Mouse (Mus musculus) E14TG2a.4 (cell line): Measurements from ENCODE around the gene Pfdn6.

ENCODE experiments used
- H3K27me3 ChIP-seq: 2 replicates; pipeline ENCODE4 v1.6.1; 2014; ENCODE audit warnings: low read length, control low read depth; ENCODE audit not compliant: insufficient read depth
- H3K36me3 ChIP-seq: 2 replicates; pipeline ENCODE4 v1.6.1; 2014; ENCODE audit warnings: low read length, control low read depth; ENCODE audit not compliant: insufficient read depth
- H3K4me1 ChIP-seq: replicated peaks from 2 replicates; pipeline ENCODE4 v1.6.1; 2014; ENCODE audit warnings: low read depth, low read length, control low read depth
- H3K4me3 ChIP-seq: replicated peaks from 2 replicates; pipeline ENCODE4 v1.5.1; 2014; ENCODE audit warnings: mild to moderate bottlenecking, low read length
- H3K9me3 ChIP-seq: 2 replicates; pipeline ENCODE4 v1.6.1; 2014; ENCODE audit warnings: low read length, control low read depth
- CTCF ChIP-seq: conservative IDR thresholded peaks from 2 replicates; pipeline ENCODE4 v1.5.1; 2014; ENCODE audit warnings: low read length
- NANOG ChIP-seq: IDR thresholded peaks from 2 replicates; pipeline ENCODE4 v1.6.1; 2014; ENCODE audit warnings: borderline replicate concordance, low read length, mixed read lengths
- POU5F1 ChIP-seq: IDR thresholded peaks from 2 replicates; pipeline ENCODE4 v1.6.1; 2014; ENCODE audit warnings: low read length, borderline replicate concordance

Gene Pfdn6

GRCm38 (mm10) chr17:33943454-33943853 lies 3.3 kb upstream of the Pfdn6 start:
- Histone ChIP-seq H3K9me3 (no peaks in the 10 kb centered on the region), H3K36me3 (peaks cover 83% of the 10 kb centered on the region), H3K4me3 (no peak overlapping the region), H3K27me3 (no peaks in the 10 kb centered on the region), H3K4me1 (peaks cover 53% of the 10 kb centered on the region)
- TF ChIP-seq NANOG: no peak
- no peak for TF ChIP-seq POU5F1
- TF ChIP-seq CTCF: no peak

DNA sequence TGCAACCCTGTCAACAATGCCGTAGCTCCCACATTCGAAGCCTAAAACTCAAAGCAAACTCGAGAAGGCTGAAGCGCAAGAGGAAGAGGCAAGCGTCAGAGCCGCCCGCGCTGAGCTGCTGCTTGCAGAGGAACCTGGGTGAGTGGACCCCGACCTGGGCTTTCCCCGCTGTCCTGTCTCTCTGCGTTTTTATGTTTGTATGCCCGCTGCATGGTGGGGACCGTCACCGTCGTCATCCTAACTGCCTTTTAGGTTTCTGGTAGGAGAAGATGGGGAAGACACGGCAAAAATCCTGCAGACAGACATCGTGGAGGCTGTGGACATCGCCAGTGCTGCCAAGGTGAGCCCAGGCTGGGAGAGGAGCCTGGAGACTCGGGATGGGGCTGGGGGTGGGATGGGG lies 1.2 kb upstream of the Pfdn6 start:
- Histone ChIP-seq H3K9me3 (no peaks in the 10 kb centered on the region), H3K27me3 (no peaks in the 10 kb centered on the region), H3K4me1 (peaks cover 56% of the 10 kb centered on the region), H3K36me3 (peaks cover 81% of the 10 kb centered on the region), H3K4me3 (peak overlapping the region; percentile 99)
- TF ChIP-seq CTCF (no peak), POU5F1 (no peak)

DNA sequence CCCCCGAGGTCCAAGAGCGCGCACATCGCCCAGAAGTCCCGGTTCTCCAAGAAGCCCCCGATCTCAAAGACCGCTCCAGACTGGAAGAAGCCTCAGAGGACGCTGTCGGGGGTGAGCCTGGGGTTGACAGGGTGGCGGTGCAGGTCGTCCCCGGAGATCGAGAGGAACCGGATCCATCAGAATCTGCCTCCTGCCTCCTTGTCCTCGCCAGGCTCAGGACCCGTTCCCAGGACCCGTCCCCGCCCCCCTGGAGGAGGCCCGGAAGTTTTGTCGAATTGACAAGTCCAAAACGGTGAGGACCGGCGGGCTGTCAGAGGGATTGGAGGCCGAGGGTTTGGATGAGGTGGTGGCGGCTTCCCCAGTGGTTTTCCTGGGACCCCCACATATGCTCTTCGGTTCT lies 838 bp upstream of the Pfdn6 start:
- H3K36me3 ChIP-seq: peaks cover 78% of the 10 kb centered on the region
- H3K4me3 ChIP-seq: peak overlapping the region; percentile 99
- no peaks in the 10 kb centered on the region for H3K9me3 ChIP-seq
- H3K4me1 ChIP-seq: peaks cover 59% of the 10 kb centered on the region
- no peaks in the 10 kb centered on the region for H3K27me3 ChIP-seq
- TF ChIP-seq CTCF (no peak), POU5F1 (no peak), NANOG (no peak)

DNA sequence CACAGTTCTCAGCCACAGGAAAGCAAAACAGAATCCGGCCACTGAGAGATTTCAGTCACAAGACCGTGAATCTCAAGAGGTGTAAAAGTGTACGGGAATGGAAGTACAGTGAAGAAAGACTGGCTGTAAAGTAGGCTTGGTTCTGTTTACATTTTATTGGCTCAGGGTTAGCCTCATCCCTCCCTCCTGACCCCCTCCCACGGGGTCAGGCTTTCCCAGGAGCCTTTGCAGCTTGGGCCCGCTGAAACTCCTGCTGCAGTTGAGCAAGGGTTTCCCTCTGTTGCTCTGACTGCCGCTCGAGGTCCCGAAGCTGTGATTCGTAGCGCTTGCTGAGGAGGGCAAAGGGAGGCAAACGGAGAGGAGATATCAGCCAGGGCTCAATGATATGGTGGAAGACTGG lies 1.4 kb downstream of the Pfdn6 start:
- Histone ChIP-seq H3K9me3 (no peaks in the 10 kb centered on the region), H3K4me1 (peaks cover 77% of the 10 kb centered on the region), H3K27me3 (no peaks in the 10 kb centered on the region), H3K36me3 (peaks cover 78% of the 10 kb centered on the region), H3K4me3 (peak overlapping the region; percentile 99)
- TF ChIP-seq POU5F1 (no peak), NANOG (no peak), CTCF (no peak)

DNA sequence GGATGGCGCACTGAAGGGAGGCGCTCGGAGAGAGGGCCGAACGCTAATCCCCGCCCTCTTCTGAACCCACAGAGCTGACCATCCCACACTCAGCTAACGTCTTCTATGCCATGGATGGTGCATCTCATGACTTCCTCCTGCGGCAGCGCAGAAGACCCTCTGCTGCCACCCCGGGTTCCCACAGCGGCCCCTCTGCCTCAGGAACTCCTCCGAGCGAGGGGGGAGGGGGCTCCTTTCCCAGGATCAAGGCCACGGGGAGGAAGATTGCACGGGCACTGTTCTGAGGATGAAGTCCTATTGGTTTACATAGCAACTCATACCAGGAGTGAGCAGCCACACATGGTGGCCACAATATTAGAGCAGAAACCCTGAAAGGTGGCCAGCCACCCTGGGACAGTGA lies 3.1 kb downstream of the Pfdn6 start:
- no peak for TF ChIP-seq NANOG
- Histone ChIP-seq H3K4me1 (peaks cover 81% of the 10 kb centered on the region), H3K4me3 (0 out of 2 replicates have a peak overlapping the region, but pooled peaks have one; percentile 1), H3K27me3 (no peaks in the 10 kb centered on the region), H3K9me3 (no peaks in the 10 kb centered on the region), H3K36me3 (peaks cover 78% of the 10 kb centered on the region)

DNA sequence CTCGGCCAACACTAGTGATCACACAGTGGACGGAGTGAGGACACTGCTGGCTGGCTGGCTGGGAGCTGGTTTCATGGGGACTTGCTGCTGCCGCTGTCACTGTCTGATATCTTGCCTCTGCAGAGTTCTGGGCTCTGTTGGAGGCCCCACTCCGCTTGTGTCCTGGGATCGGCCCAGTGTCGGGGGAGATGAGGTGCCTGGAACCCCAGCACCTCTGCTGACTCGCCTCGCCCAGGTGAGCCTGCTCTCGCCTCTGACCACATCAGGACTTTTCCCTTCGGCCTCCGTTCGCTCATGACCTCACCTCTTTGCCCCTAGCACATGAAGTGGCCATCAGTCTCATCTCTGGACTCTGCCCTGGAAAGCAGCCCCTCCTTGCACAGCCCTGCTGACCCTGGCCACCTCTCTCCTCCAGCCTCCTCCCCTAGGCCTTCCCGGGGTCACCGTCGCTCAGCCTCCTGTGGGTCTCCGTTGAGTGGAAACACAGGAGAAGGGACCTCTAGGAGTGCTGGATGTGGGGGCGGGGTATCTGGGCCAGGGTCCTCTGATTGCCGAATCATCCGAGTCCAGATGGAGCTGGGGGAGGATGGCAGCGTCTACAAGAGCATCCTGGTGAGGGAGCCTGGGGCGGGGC lies 4.6 kb downstream of the Pfdn6 start:
- Histone ChIP-seq H3K36me3 (peaks cover 72% of the 10 kb centered on the region), H3K9me3 (no peaks in the 10 kb centered on the region), H3K27me3 (no peaks in the 10 kb centered on the region), H3K4me1 (peaks cover 84% of the 10 kb centered on the region), H3K4me3 (peak overlapping the region; percentile 56)
- no peak for TF ChIP-seq NANOG
- no peak for TF ChIP-seq POU5F1
- no peak for TF ChIP-seq CTCF

- Histone ChIP-seq H3K4me3 (peak overlapping the region; percentile 97), H3K9me3 (no peaks in the 10 kb centered on the region), H3K27me3 (no peaks in the 10 kb centered on the region), H3K4me1 (peaks cover 77% of the 10 kb centered on the region), H3K36me3 (peaks cover 65% of the 10 kb centered on the region)
- TF ChIP-seq NANOG: no peak
- TF ChIP-seq POU5F1: no peak
- no peak for TF ChIP-seq CTCF
These were observed 7.2 kb downstream of the Pfdn6 start for GRCm38 (mm10) chr17:33932970-33933369.

DNA sequence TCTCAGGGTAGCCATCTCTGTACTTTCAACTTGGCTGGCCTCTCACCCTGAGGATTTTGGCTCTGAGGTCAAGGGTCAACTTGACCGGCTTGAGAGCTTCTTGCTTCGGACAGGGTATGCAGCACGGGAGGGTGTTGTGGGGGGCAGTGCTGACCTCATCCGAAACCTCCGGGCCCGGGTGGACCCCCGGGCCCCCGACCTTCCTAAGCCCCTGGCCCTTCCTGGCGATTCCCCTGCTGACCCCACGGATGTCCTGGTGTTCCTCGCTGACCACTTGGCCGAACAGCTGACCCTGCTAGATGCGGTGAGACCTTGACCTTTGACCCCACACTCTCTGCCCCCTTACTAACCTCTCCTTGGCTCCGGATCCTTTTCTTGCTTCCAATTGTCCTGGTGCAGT lies 7.7 kb downstream of the Pfdn6 start:
- H3K27me3 ChIP-seq: no peaks in the 10 kb centered on the region
- peak overlapping the region; percentile 97 for H3K4me3 ChIP-seq
- peaks cover 66% of the 10 kb centered on the region for H3K36me3 ChIP-seq
- no peaks in the 10 kb centered on the region for H3K9me3 ChIP-seq
- H3K4me1 ChIP-seq: peaks cover 77% of the 10 kb centered on the region
- TF ChIP-seq POU5F1 (no peak), NANOG (no peak), CTCF (no peak)

GRCm38 (mm10) chr17:33931947-33932346 lies 8.2 kb downstream of the Pfdn6 start:
- Histone ChIP-seq H3K36me3 (peaks cover 66% of the 10 kb centered on the region), H3K4me3 (peak overlapping the region; percentile 97; the same call in 1 of the 2 replicates)
- TF ChIP-seq NANOG (no peak), POU5F1 (no peak), CTCF (no peak)

More at GRCm38 (mm10) chr17:33931947-33932346, 8.2 kb downstream of the Pfdn6 start:
- H3K27me3 ChIP-seq: no peaks in the 10 kb centered on the region
- no peaks in the 10 kb centered on the region for H3K9me3 ChIP-seq
- H3K4me1 ChIP-seq: peaks cover 72% of the 10 kb centered on the region
